Mouse (Mus musculus) CD4-positive naive resting alpha-beta T cell, adult 57 days (primary cell): Measurements from ENCODE around the gene Gm10354. TPM values are rescaled to one million over a fixed set of nuclear protein-coding genes. Genes with fewer than 3 reads are reported as not detected.

ENCODE experiments used
- total RNA-seq: library from RNA; stranded (reverse); gene quantifications from one replicate; pipeline ENCODE4 v1.2.4, GENCODE M21; 2023

Gm10354 gene
- not detected for total RNA-seq

GRCm38 (mm10) chr5:14978835-14979234, at the start of gene Gm10354:
Gene Gm10354, minus strand, starts transcription at chr5:14978935.

GRCm38 (mm10) chr5:14938329-14938728, 40.4 kb downstream of the Gm10354 start, which contains the start of gene Speer4e:
Gene Speer4e, minus strand, starts transcription at chr5:14938429.

Other genes starting within 250 kb of the Gm10354 start
- not detected for gene Gm9758, start 64.0 kb downstream of the Gm10354 start, total RNA-seq
- gene Speer4e, start 40.5 kb downstream of the Gm10354 start, total RNA-seq, result not detected
- gene Gm17019, start 54.1 kb upstream of the Gm10354 start, total RNA-seq, result not detected